Mouse (Mus musculus) c-Kit-positive CD71-positive TER-119-positive erythroid progenitor cells, embryonic 14.5 days (primary cell): ENCODE measurements around the gene Acad11.

Source experiments
- DNase-seq: peaks from one replicate; pipeline ENCODE4 v3.0.0-alpha.2; 2013; ENCODE audit warnings: low spot score

The Acad11 gene

DNA sequence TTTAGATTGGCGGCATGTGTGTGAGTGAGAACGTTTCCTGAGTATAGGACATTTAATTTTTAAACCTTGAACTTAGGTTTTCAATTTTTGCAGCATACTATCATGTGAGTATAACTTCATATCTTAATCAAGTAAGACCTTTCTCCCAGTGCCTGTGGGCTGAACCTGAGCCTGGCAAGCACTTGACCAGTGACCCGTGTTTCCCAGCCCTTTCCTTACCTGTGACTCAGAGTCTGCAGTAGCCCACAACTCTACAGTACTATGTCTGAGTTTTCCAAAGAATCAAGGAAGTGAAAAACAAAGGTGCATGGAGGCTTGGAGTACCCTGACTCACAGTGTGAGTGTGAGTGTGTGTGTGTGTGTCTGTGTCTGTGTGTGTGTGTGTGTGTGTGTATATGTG lies 16.9 kb downstream of the Acad11 start:
- DNase-seq: no peak

GRCm38 (mm10) chr9:104085730-104086429 lies 22.7 kb downstream of the Acad11 start:
- no peak for DNase-seq

DNA sequence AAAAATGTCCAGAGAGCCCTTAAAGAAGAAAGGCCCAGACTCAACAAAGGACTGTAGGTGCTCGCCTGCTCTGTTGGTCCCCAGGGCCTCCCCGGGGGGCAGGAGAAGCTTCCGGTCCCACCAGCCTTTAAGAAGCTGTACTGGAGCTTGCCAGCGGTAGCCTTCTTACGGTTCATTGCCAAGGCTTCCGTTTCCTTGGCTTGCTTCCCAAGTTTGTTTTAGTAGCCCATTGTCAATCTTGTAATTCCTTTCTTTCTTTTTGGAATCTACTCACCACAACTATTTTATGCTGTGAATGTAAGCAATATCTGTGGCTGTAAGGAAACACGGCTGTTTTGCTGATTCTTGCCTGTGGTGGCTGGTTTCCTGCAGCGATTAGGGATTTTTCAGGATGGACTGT lies 25.4 kb downstream of the Acad11 start:
- no peak for DNase-seq

- no peak for DNase-seq
Measured at GRCm38 (mm10) chr9:104092945-104093344, 29.8 kb downstream of the Acad11 start.

DNA sequence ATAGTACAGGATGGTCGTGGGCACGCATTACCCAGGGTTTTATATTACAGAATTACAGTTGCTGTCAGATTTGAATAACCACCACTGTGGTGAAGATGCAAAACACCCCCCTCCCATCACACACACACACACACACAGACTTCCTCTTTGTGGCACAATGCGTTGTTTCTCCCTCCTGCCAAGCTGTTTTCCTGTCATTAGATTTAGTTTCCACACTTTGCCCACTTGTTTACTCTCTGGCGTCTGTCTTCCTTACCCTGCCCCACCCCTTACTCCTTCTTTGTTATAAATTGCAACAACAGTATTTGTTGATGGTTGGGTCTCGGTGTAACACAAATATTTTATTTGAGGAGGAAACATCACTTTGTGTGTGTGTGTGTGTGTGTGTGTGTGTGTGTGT lies 35.1 kb downstream of the Acad11 start:
- DNase-seq: no peak

DNA sequence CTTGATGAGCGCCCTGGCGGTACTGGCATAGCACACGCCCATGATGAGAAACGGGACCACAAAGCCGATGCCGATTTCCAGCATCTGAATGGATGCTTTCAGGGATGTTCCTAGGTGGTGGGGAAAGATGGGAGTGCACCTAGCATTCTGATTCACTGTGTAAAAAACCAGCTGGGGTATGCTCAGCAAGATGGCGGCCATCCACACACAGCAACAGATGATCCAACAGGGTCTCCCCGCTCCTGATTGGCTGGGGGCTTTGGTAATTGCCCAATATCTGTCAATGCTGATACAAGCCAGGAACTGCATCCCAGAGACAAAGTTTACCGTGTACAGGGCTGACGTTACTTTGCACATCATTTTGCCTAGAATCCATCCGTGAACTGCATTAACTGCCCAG lies 35.9 kb downstream of the Acad11 start:
- no peak for DNase-seq

DNA sequence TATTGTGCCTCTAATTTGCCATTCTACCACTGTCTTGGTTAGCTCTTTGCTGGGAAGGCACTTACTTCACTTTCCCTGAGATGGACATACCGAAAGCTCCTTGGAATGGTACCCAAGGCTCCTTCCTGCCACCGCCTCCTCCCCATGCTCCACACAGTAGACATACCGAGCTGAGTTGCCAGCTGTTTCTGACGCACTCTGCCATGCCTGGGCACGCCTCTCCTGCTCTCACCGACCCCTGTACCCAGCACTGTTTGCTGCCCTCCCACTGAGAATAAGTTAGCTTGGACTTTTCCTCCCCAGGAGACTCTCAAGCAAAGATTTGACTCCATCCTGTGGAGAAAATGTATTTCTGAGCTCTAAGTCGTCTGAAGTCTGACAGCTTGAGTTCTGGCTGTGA lies 37.6 kb downstream of the Acad11 start:
- DNase-seq: no peak

DNA sequence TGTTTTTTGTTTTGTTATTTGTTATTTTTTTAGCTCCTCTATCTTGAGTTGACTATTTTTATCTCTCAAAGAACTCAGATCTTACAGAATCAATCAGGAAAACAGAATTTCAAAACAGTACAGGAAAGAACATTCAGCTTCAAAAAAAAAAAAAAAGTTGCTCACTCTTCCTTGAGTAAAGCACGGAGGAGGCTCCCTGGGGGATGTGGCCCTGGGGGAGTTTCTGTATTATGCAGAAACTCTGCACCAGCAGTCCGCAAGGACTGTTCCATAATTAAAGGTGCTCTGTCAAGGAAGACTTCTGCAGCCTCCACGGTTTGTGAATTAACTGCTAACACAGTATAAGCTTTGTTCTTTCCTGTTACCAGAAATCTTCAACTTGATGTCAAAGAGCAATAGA lies 38.3 kb downstream of the Acad11 start:
- DNase-seq: no peak

- DNase-seq: no peak
Measured at GRCm38 (mm10) chr9:104102301-104102700, 39.1 kb downstream of the Acad11 start.

DNA sequence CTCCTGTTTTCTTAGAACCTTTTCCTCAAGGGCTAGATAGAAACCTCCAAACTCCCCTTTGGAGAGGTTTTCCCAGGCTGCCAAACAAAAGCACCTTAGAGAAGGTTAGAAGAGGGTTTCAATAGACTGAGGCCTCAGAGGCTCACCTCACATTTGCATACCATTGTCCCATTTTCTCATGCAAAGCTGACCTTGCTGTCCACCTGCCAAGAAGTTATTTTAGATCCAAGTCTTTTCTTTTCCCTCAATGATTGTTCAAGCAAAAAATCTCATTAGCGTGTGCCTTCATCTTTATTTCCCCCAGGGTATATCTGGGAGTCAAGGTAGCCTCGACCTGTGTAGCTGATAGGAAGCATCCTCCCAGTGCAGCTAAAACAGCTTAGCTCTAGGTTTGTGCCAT lies 39.7 kb downstream of the Acad11 start:
- no peak for DNase-seq

- DNase-seq: no peak
Measured at GRCm38 (mm10) chr9:104104986-104105385, 41.8 kb downstream of the Acad11 start.

GRCm38 (mm10) chr9:104106930-104107329 lies 43.8 kb downstream of the Acad11 start:
- no peak for DNase-seq

GRCm38 (mm10) chr9:104107482-104107881 lies 44.3 kb downstream of the Acad11 start:
- no peak for DNase-seq

DNA sequence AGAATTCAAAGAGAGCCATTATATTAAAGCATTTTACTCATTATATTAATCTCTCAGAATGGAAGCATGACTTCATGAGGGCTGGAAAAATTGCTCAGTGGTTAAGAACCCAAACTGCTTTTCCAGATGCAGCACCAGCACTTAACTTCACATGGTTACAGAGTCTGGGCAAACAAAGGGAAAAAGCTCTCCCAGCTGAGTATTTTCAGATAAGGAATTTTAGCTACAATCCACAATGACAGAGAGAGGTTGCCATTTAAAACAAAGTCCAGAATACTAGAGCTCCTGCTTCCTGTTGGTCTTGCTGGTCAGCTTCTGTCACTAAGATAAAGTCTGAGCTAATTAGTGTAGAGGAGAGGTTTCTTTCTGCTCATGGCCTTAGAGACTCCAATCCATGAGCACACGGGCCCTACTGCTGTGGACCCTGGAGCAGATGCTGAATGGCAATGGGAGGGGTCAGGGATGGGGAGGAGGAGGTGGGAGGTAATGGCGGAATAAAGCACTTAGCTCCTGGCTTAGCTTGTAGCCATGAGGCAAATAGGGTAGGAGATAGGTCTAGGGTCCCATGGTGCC lies 45.5 kb downstream of the Acad11 start:
- no peak for DNase-seq

DNA sequence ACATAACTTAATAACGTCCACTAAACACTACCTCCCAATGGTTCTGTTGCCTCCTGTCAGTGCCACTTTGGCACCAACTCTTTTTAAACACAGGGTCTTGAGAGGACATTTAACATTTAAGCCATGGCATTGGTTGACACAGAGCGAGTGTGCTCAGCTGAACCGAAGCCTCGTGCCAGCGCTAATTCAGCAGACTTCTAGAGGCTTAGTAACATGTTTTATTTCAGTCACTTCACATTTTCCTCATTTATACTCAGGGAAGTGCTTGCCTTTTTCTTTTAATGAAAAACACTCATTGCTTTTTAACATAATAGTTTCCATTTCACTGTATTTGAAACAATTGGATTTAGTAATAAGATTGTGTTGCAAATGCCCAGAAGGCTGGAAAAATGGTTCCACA lies 46.0 kb downstream of the Acad11 start:
- DNase-seq: no peak

DNA sequence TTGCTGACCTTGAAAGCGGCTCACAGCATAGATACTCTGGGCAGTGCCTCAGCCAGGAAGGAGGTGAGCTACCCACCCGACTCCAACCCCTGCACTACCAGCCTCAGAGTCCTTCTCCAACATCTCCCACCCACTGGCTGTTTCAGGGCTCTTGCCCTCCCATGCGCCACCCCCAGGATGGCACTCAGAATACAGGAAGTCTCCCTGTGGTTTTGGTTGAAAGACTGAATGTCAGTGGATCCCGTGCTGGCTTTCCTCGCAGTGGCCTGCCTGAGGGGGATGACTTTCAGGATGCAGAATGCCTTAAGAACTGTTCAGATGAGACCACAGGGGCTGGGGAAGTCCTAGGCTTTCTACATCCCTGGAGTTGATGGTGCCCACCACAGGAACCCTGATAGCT lies 59.9 kb downstream of the Acad11 start:
- no peak for DNase-seq

GRCm38 (mm10) chr9:104123622-104124021 lies 60.4 kb downstream of the Acad11 start:
- DNase-seq: no peak

GRCm38 (mm10) chr9:104126833-104127232 lies 63.7 kb downstream of the Acad11 start, which contains the start of gene Ackr4:
TSS of gene Ackr4 (minus strand) at chr9:104126933.
- no peak for DNase-seq

DNA sequence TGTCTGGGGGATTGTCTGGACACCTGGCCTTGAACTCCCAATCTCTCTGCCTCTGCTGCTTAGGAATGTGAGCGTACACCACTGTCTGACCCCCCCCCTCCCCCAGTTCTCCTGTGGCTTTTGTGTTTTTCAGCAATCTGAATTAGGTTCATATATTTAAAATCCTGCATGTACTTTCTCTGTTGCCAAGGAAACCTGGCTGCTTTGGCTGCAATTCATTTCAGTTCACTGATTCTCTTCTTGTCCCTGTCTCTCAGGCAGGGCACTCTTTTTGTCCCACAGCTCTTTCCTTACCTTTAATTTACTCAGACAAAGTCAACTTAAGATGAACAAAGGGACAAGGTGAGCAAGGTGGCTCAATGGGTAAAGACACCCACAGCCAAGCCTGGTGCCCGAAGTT lies 64.9 kb downstream of the Acad11 start:
- no peak for DNase-seq

DNA sequence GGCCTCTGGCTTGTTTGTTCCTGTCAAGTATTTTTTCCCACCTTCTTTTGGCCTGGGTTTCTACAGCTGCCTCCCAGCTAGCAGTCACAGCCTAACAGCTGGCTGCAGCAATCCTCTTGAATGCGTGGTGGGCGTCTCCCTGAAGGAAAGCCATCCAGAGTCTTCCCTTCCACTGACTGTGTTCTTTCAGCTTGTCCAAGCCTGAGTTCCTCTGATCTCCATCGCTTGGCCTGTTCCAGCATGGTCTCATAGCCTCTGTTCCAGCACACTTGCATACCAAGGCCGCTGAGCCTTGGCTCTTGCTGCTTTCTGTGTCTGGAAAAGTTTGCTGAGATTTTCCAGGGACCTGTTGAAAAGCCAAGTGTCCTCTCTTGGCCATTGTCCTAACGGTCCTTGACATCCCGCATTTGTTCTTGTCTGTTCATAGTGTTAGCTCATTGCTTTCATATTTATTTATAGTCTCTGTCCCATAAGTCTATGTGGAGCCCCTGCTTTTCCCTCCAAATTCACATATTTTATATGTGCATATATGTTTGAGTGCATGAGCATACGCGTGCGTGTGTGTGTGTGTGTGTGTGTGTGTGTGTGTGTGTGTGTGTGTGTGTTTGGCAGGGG lies 67.1 kb downstream of the Acad11 start:
- DNase-seq: no peak

DNA sequence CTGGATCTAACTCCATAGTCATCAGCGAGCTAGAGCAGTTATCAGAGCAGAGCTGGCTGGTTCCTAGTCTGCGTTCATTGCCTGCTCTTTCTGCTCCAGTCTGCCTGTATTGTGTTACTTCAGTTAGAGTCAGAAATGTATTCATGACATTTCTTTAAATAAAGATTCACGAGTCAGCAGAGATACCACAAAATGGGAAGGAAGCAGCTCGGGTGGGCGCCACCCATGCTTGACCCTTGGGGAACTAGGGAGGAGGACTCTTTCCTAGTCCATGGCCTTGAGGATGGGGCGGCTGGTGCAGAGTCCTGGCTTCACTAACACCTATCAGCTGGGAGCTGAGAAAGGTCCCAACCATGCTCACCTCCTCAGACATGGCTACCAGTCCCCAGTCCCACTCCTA lies 77.2 kb downstream of the Acad11 start:
- no peak for DNase-seq

- DNase-seq: no peak
Measured at GRCm38 (mm10) chr9:104142805-104143204, 79.6 kb downstream of the Acad11 start.

DNA sequence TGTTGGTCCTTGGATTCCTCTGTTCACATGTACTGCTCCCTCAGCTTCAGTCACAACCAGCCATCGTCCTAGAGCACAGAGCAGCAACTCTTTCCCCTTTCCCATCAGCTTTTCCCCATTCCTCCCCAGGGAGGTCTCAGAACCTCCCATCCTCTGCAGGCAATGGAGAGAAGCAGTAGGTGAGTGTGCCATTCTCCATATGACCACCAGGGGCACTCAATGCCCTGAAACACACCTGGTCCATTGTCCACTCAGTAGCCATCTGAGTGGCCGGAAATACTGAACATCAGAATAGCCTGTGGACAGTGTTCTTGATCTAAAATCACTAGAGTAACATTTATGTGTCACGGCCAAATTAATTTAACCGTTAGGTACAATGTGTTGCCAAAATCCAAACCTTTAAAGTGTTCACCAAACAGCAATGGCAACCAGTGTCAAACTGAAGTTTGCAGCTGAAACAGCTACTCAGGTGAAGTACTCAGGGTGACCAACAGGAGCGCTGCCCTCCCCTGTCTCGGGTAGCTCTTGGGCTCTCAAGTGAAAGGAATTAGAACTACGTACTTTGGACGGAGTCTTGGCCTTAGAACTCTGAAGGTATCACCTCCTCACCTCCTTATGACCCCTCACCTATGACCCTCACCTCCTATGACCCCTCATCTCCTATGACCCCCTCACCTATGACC lies 81.3 kb downstream of the Acad11 start:
- DNase-seq: no peak
